Comparison of ENCODE assay signal across 33 mouse cellular contexts in the genomic region with DNA sequence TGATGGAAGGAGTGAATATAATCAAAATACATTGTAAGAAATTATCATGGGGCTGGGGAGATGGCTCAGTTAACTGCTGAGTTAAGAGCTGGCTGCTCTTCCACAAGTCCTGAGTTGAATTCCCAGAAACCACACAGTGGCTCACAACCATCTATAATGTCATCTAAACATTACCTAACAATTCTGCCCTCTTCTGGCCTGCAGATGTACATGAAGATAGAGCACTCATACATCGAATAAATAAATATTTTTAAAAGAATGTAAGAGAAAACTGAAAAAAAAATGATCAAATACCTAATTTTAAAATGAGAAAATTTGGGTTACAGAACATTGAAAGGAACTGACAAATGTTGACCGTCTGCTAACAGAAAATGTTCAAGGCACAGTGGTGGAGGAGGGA. TPM values are rescaled to one million over a fixed set of nuclear protein-coding genes. Genes with fewer than 3 reads are reported as not detected.
DNase-seq lines count a peak whose midpoint lies in the region; ATAC-seq and TF ChIP-seq lines count a peak whose summit lies in the region.
"Had no signal": no experiment of that assay in that cellular context is flagged by ENCODE, and none has a peak within 500 bp of the region (broad histone marks: within the 10 kb centered on the region; RNA-seq: fewer than 3 reads in every experiment).

No protein-coding gene starts in this region.

- 87% methylated on average over 2 of the region's 2 CpGs for WGBS in hindbrain, postnatal 0 days
- WGBS in hindbrain, embryonic 12.5 days, result 91% methylated on average over 2 of the region's 2 CpGs
- WGBS in midbrain, embryonic 11.5 days, result 86% methylated on average over 2 of the region's 2 CpGs
- 91% methylated on average over 2 of the region's 2 CpGs for WGBS in midbrain, embryonic 10.5 days

- POLR2A ChIA-PET in Patski (lab: Charles Lee), result no interaction called here

- ATAC-seq in hindbrain, postnatal 0 days, result no peak
- ATAC-seq in hindbrain, embryonic 12.5 days (ENCODE audit: low FRiP score), result no peak
- no peak for ATAC-seq in midbrain, embryonic 11.5 days (ENCODE audit: low FRiP score)
- ATAC-seq in Patski, result no peak
- no peak for ATAC-seq in erythroblast, adult 5-6 weeks (replicated peaks; ENCODE audit: low FRiP score, poor library complexity, severe bottlenecking)
- ATAC-seq: CD4-positive, CD25-positive, alpha-beta regulatory T cell, adult 4 months; forebrain, embryonic 13.5 days; forebrain, embryonic 16.5 days had no signal

- H3K9me3 ChIP-seq in hindbrain, postnatal 0 days (ENCODE audit: low read length), result no peaks in the 10 kb centered on the region
- no peaks in the 10 kb centered on the region for H3K9me3 ChIP-seq in hindbrain, embryonic 12.5 days (replicated peaks)
- no peaks in the 10 kb centered on the region for H3K9me3 ChIP-seq in midbrain, embryonic 11.5 days (ENCODE audit: control insufficient read depth, low read length)
- no peaks in the 10 kb centered on the region for H3K9me3 ChIP-seq in midbrain, embryonic 10.5 days (replicated peaks)
- H3K9me3 ChIP-seq: embryonic facial prominence, embryonic 12.5 days; embryonic facial prominence, embryonic 15.5 days; forebrain, embryonic 13.5 days; hindbrain, embryonic 10.5 days had no signal

- no peaks in the 10 kb centered on the region for H3K4me1 ChIP-seq in hindbrain, postnatal 0 days (ENCODE audit: insufficient read depth, low read length)
- no peaks in the 10 kb centered on the region for H3K4me1 ChIP-seq in hindbrain, embryonic 12.5 days
- no peaks in the 10 kb centered on the region for H3K4me1 ChIP-seq in midbrain, embryonic 11.5 days (ENCODE audit: control insufficient read depth, insufficient read depth, low read length)
- no peaks in the 10 kb centered on the region for H3K4me1 ChIP-seq in midbrain, embryonic 10.5 days
- H3K4me1 ChIP-seq: embryonic facial prominence, embryonic 12.5 days; embryonic facial prominence, embryonic 15.5 days; forebrain, embryonic 13.5 days; hindbrain, embryonic 10.5 days had no signal

- in situ Hi-C loops in Patski (cut with MboI; ENCODE audit: low pct_unique_long_range_greater_than_20kb), result loop anchor here (10.0 kb wide), 1 partner anchor 109 kb away; no protein-coding TSS in a partner anchor

- CTCF ChIA-PET in Patski (lab: Charles Lee), result interaction anchor here (0.7 to 1.6 kb wide), 3 partner anchors 10 to 111 kb away, joined by 3 read pairs; no protein-coding TSS in a partner anchor

- H3K9ac ChIP-seq in hindbrain, postnatal 0 days (replicated peaks; ENCODE audit: low read length), result no peak overlapping the region
- H3K9ac ChIP-seq in hindbrain, embryonic 12.5 days, result no peak overlapping the region
- H3K9ac ChIP-seq in midbrain, embryonic 11.5 days (ENCODE audit: low read length), result no peak overlapping the region
- H3K9ac ChIP-seq: embryonic facial prominence, embryonic 12.5 days; embryonic facial prominence, embryonic 15.5 days; forebrain, embryonic 13.5 days; hindbrain, embryonic 14.5 days had no signal

- no peak for DNase-seq in hindbrain, postnatal 0 days (ENCODE audit: low spot score)
- DNase-seq in midbrain, embryonic 11.5 days (ENCODE audit: low spot score, missing footprints), result peak; percentile 53
- no peak for DNase-seq in midbrain, embryonic 10.5 days (ENCODE audit: low spot score)
- DNase-seq in 3T3-L1 (ENCODE audit: low read depth, low spot score) (peak; percentile 45), Patski (ENCODE audit: low read depth, low spot score) (no peak)
- DNase-seq: adrenal gland, postnatal 10 days; adrenal gland, postnatal 36 days; cerebellum, adult 18-20 months; cerebellum, adult 9-10 months; cerebellum, postnatal 14 days; gastrocnemius, adult 2 months; gastrocnemius, postnatal 14 days; heart, adult 11 months; heart, postnatal 36 days had no signal

- H3K27ac ChIP-seq in hindbrain, postnatal 0 days, result no peak overlapping the region
- H3K27ac ChIP-seq in hindbrain, embryonic 12.5 days, result no peak overlapping the region
- H3K27ac ChIP-seq in midbrain, embryonic 11.5 days (ENCODE audit: low read depth, low read length), result no peak overlapping the region
- no peak overlapping the region for H3K27ac ChIP-seq in midbrain, embryonic 10.5 days (replicated peaks)
- H3K27ac ChIP-seq: embryonic facial prominence, embryonic 12.5 days; embryonic facial prominence, embryonic 15.5 days; forebrain, embryonic 13.5 days; gastrocnemius, adult 2 months; hindbrain, embryonic 10.5 days; hindbrain, embryonic 14.5 days had no signal

- TF ChIP-seq CTCF in hindbrain, postnatal 0 days (IDR thresholded peaks at IDR 0.05; ENCODE audit: low read depth), result 0 out of 2 replicates have a peak, but pooled peaks have one; percentile 18
- peak; percentile 17 for TF ChIP-seq CTCF in Patski (IDR thresholded peaks at IDR 0.05)

- H3K36me3 ChIP-seq in hindbrain, postnatal 0 days (ENCODE audit: insufficient read depth, low read length), result no peaks in the 10 kb centered on the region
- H3K36me3 ChIP-seq in hindbrain, embryonic 12.5 days, result peaks cover 8% of the 10 kb centered on the region; the same call in 1 of the 2 replicates
- H3K36me3 ChIP-seq in midbrain, embryonic 11.5 days (ENCODE audit: control insufficient read depth, insufficient read depth, low read length), result no peaks in the 10 kb centered on the region
- H3K36me3 ChIP-seq in midbrain, embryonic 10.5 days, result peaks cover 29% of the 10 kb centered on the region
- H3K36me3 ChIP-seq: embryonic facial prominence, embryonic 12.5 days had no signal

- no peak overlapping the region for H3K4me2 ChIP-seq in hindbrain, postnatal 0 days (ENCODE audit: low read depth, low read length)
- H3K4me2 ChIP-seq in hindbrain, embryonic 12.5 days (replicated peaks), result no peak overlapping the region
- no peak overlapping the region for H3K4me2 ChIP-seq in midbrain, embryonic 11.5 days
- H3K4me2 ChIP-seq: embryonic facial prominence, embryonic 12.5 days; embryonic facial prominence, embryonic 15.5 days; forebrain, embryonic 13.5 days; heart, embryonic 11.5 days; hindbrain, embryonic 14.5 days had no signal

- no peak overlapping the region for H3K4me3 ChIP-seq in hindbrain, postnatal 0 days (ENCODE audit: low read length)
- H3K4me3 ChIP-seq in hindbrain, embryonic 12.5 days, result no peak overlapping the region
- H3K4me3 ChIP-seq in midbrain, embryonic 11.5 days (ENCODE audit: low read depth, low read length), result no peak overlapping the region
- H3K4me3 ChIP-seq in midbrain, embryonic 10.5 days, result no peak overlapping the region
- H3K4me3 ChIP-seq: embryonic facial prominence, embryonic 12.5 days; embryonic facial prominence, embryonic 15.5 days; erythroblast, embryonic 14.5 days; forebrain, embryonic 13.5 days; gastrocnemius, adult 2 months; hindbrain, embryonic 10.5 days had no signal

- no peaks in the 10 kb centered on the region for H3K27me3 ChIP-seq in hindbrain, postnatal 0 days (ENCODE audit: insufficient read depth, low read length)
- H3K27me3 ChIP-seq in hindbrain, embryonic 12.5 days, result no peaks in the 10 kb centered on the region
- no peaks in the 10 kb centered on the region for H3K27me3 ChIP-seq in midbrain, embryonic 11.5 days (ENCODE audit: control insufficient read depth, insufficient read depth, low read length)
- no peaks in the 10 kb centered on the region for H3K27me3 ChIP-seq in midbrain, embryonic 10.5 days (ENCODE audit: low read depth, poor library complexity, severe bottlenecking)
- no peaks in the 10 kb centered on the region for H3K27me3 ChIP-seq in Patski
- H3K27me3 ChIP-seq: embryonic facial prominence, embryonic 12.5 days; embryonic facial prominence, embryonic 15.5 days; forebrain, embryonic 13.5 days had no signal

RNA-seq across cellular contexts. Expression of a gene that starts 18.4 kb away (rescaled TPM):
- total RNA-seq in hindbrain, postnatal 0 days (2014; rRNA removed), result 70.8 and 76.3 TPM in 2 replicates
- 137 and 141 TPM in 2 replicates for polyA plus RNA-seq in hindbrain, postnatal 0 days (2015; fragmentation: Nextera tagmentation; extraction: Ambion mirVana)
- 180 and 182 TPM in 2 replicates for polyA plus RNA-seq in hindbrain, embryonic 12.5 days (2016; fragmentation: Nextera tagmentation; extraction: Ambion mirVana)
- 176 and 180 TPM in 2 replicates for polyA plus RNA-seq in midbrain, embryonic 11.5 days (2014; fragmentation: Nextera tagmentation; extraction: Ambion mirVana)
- polyA plus RNA-seq in midbrain, embryonic 10.5 days (2016; fragmentation: Nextera tagmentation; extraction: Ambion mirVana), result 166 and 170 TPM in 2 replicates
- 189 TPM for polyA plus RNA-seq in Patski (2021)
- total RNA-seq in erythroblast, adult 5-6 weeks (2015; ENCODE audit: low replicate concordance), result 101 and 231 TPM in 2 replicates
- 171 and 190 TPM in 2 replicates for total RNA-seq in erythroblast, adult 5-6 weeks (2017; ENCODE audit: low replicate concordance)

RNA-seq across cellular contexts. Expression of a gene that starts 18.6 kb away (rescaled TPM):
- total RNA-seq in hindbrain, postnatal 0 days (2014; rRNA removed), result 18.1 and 48.5 TPM in 2 replicates
- polyA plus RNA-seq in hindbrain, postnatal 0 days (2015; fragmentation: Nextera tagmentation; extraction: Ambion mirVana), result 49.6 and 52.4 TPM in 2 replicates
- polyA plus RNA-seq in hindbrain, embryonic 12.5 days (2016; fragmentation: Nextera tagmentation; extraction: Ambion mirVana), result 37.1 and 41.9 TPM in 2 replicates
- polyA plus RNA-seq in midbrain, embryonic 11.5 days (2014; fragmentation: Nextera tagmentation; extraction: Ambion mirVana), result 36.2 and 40.5 TPM in 2 replicates
- 30.5 and 31.3 TPM in 2 replicates for polyA plus RNA-seq in midbrain, embryonic 10.5 days (2016; fragmentation: Nextera tagmentation; extraction: Ambion mirVana)
- 54.7 TPM for polyA plus RNA-seq in Patski (2021)
- 4.2 and 12.1 TPM in 2 replicates for total RNA-seq in erythroblast, adult 5-6 weeks (2015; ENCODE audit: low replicate concordance)
- 12.8 and 34.1 TPM in 2 replicates for total RNA-seq in erythroblast, adult 5-6 weeks (2017; ENCODE audit: low replicate concordance)

RNA-seq across cellular contexts. Expression of a gene that starts 55.0 kb away (rescaled TPM):
- total RNA-seq in hindbrain, postnatal 0 days (2014; rRNA removed), result not detected in 2 replicates
- polyA plus RNA-seq in hindbrain, postnatal 0 days (2015; fragmentation: Nextera tagmentation; extraction: Ambion mirVana), result not detected in 2 replicates
- 0.23 and 0.25 TPM in 2 replicates for polyA plus RNA-seq in hindbrain, embryonic 12.5 days (2016; fragmentation: Nextera tagmentation; extraction: Ambion mirVana)
- polyA plus RNA-seq in midbrain, embryonic 11.5 days (2014; fragmentation: Nextera tagmentation; extraction: Ambion mirVana), result not detected in 2 replicates
- not detected in 2 replicates for polyA plus RNA-seq in midbrain, embryonic 10.5 days (2016; fragmentation: Nextera tagmentation; extraction: Ambion mirVana)
- not detected for polyA plus RNA-seq in Patski (2021)
- not detected in 2 replicates for total RNA-seq in erythroblast, adult 5-6 weeks (2015; ENCODE audit: low replicate concordance)
- total RNA-seq in erythroblast, adult 5-6 weeks (2017; ENCODE audit: low replicate concordance), result not detected in 2 replicates
- total RNA-seq: adrenal gland, adult 18-20 months; adrenal gland, postnatal 10 days; adrenal gland, postnatal 36 days; common myeloid progenitor, adult 5-6 weeks; heart, adult 8-10 months; heart, postnatal 36 days; MEL had no signal
- polyA plus RNA-seq: C2C12; CD4-positive, CD25-positive, alpha-beta regulatory T cell, adult 4 months; embryonic facial prominence, embryonic 15.5 days; erythroblast, embryonic 14.5 days; forebrain, embryonic 13.5 days; forebrain, embryonic 16.5 days; heart, embryonic 11.5 days; heart, embryonic 14.5 days; heart, postnatal 0 days; hindbrain, embryonic 10.5 days; hindbrain, embryonic 14.5 days; intestine, embryonic 14.5 days had no signal

Comparison
In these comparisons a context has a peak if more than half of its experiments do, and no peak if none do; other contexts are left out.
1. DNase-seq: peak in midbrain, embryonic 11.5 days (single experiment) and 3T3-L1 (single experiment); none in hindbrain, postnatal 0 days (single experiment), midbrain, embryonic 10.5 days (single experiment) and Patski (single experiment).